Mouse (Mus musculus) small intestine, adult 2 months (tissue): ENCODE measurements around the gene Tox2. TPM values are rescaled to one million over a fixed set of nuclear protein-coding genes. Genes with fewer than 3 reads are reported as not detected.

Experiments used
- H3K27ac ChIP-seq: fragments of 200-500 bp; 2 replicates; pipeline ENCODE4 v1.5.1; 2012; ENCODE audit warnings: low read depth, low read length, control low read depth, inconsistent platforms; ENCODE audit not compliant: insufficient read depth
- H3K27me3 ChIP-seq: fragments of 200-500 bp; 2 replicates; pipeline ENCODE4 v1.6.1; 2012; ENCODE audit warnings: mild to moderate bottlenecking, moderate library complexity, low read length, inconsistent platforms; ENCODE audit not compliant: control insufficient read depth, insufficient read depth
- H3K36me3 ChIP-seq: fragments of 200-500 bp; 2 replicates; pipeline ENCODE4 v1.6.1; 2012; ENCODE audit warnings: mild to moderate bottlenecking, low read length, control low read depth, inconsistent platforms; ENCODE audit not compliant: control insufficient read depth, insufficient read depth
- H3K4me1 ChIP-seq: fragments of 200-500 bp; 2 replicates; pipeline ENCODE4 v1.6.1; 2012; ENCODE audit warnings: low read length, inconsistent platforms, mixed read lengths; ENCODE audit not compliant: control insufficient read depth, insufficient read depth, insufficient read length
- H3K4me3 ChIP-seq: fragments of 200-500 bp; 2 replicates; pipeline ENCODE4 v1.5.1; 2012; ENCODE audit warnings: low read depth, mild to moderate bottlenecking, control low read depth, inconsistent platforms, low read length, moderate library complexity
- CTCF ChIP-seq: fragments of 200-500 bp; IDR thresholded peaks from 2 replicates; pipeline ENCODE4 v1.5.1; 2012; ENCODE audit warnings: low read depth, mild to moderate bottlenecking, control low read depth, inconsistent platforms, low read length, moderate library complexity, mixed read lengths; ENCODE audit not compliant: insufficient replicate concordance, insufficient read length; ENCODE audit errors: extremely low read depth
- POLR2A ChIP-seq: fragments of 200-500 bp; IDR thresholded peaks from 2 replicates; pipeline ENCODE4 v1.6.1; 2012; ENCODE audit warnings: low read depth, mild to moderate bottlenecking, control low read depth, inconsistent platforms, low read length, moderate library complexity
- WGBS: fragments of 180-500 bp; shearing (Covaris S2); methylation state at CpG from one replicate; pipeline ENCODE4 v1.1.7; 2018; 5-methylcytosine and 5-hydroxymethylcytosine counted together
- polyA plus RNA-seq: library from polyadenylated mRNA; depleted of rRNA; stranded (reverse); fragments of >200 nt; gene quantifications from 2 replicates; pipeline ENCODE4 v1.2.3, GENCODE M21; 2012

The Tox2 gene
- polyA plus RNA-seq, 1 experiment: 15.1 TPM

DNA sequence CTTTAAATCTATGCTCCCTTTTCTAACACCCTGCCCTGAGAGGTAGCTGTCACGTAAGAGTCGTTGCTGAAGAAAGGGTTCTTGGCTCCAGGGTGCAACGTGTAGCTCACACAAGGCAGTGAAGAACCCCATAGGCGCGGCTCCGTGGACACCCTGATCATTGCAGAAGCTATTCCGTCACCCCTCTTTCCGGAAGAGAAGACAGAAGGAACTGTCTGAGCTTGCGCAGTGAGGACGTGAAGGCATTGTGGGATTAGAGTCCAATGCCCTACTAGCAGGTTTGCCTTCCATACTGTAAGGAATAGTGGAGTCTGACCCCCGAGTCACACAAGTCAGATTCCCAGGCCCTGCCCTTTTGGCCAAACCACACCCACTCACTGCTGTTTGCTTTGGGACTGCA, 143.6 kb downstream of the Tox2 start:
- no peak overlapping the region for H3K4me3 ChIP-seq
- H3K27ac ChIP-seq: no peak overlapping the region
- WGBS: 64% methylated on average over 11 of the region's 11 CpGs
- no peaks in the 10 kb centered on the region for H3K4me1 ChIP-seq
- TF ChIP-seq CTCF (no peak), POLR2A (no peak)
- no peaks in the 10 kb centered on the region for H3K27me3 ChIP-seq
- H3K36me3 ChIP-seq: no peaks in the 10 kb centered on the region

DNA sequence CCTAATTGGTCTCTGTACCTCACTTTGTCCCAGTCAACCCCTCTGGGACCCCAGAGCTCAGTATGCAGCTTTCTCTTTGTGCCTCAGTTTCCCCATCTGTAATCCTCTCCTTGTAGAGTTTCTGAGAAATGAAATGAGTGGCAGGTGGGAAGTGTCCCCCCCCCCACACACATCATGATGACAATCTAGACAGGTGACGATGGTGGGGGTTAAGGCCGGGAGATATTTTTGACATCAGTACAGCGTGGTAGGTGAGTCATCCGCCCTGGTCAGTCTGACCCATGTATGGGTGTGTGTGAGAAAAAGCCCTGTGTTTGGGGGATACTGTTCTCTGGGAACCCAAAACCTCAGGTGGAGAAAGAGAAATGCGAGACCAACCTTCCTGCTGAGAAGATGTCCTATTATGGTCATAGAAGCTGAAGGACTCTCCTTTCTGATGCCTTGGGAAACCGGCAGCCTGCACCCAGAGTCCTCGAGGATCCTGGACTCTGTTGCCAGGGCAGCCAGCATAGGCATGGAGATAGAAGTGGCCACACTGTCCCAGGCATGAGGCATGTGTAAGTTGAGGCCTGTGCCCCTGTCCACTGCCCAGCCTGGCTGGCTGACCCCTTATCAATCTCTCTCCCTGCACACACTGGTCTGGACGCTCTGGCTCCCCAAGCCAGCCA, 144.7 kb downstream of the Tox2 start:
- Histone ChIP-seq H3K36me3 (no peaks in the 10 kb centered on the region), H3K27me3 (no peaks in the 10 kb centered on the region), H3K4me3 (no peak overlapping the region), H3K27ac (no peak overlapping the region), H3K4me1 (no peaks in the 10 kb centered on the region)
- TF ChIP-seq POLR2A (no peak), CTCF (no peak)
- 73% methylated on average over 8 of the region's 8 CpGs for WGBS

DNA sequence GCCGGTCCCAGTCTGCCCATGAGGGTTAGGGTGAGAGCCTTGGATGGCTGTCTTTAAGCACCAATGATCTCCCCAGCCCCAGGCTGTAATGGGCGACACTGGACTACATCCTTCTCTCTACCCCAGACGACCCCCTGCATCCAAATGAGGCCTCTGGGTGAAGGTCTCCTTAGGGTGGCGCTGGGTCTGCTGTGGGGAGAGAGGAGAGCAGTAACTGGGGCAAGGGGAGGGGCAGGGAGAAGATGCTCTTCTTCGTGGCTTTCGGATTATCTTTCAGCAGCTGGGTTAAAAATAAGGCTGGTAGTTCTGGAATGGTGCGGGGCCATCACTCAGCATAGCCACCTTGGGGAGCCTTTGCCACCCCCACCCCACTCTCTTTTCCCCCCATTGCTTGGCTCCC, 145.8 kb downstream of the Tox2 start:
- TF ChIP-seq POLR2A (no peak), CTCF (no peak)
- H3K4me3 ChIP-seq: no peak overlapping the region
- H3K27me3 ChIP-seq: no peaks in the 10 kb centered on the region
- peak overlapping the region; percentile 27; the same call in 1 of the 2 replicates for H3K27ac ChIP-seq
- H3K4me1 ChIP-seq: no peaks in the 10 kb centered on the region
- H3K36me3 ChIP-seq: no peaks in the 10 kb centered on the region
- WGBS: 69% methylated on average over 7 of the region's 7 CpGs

DNA sequence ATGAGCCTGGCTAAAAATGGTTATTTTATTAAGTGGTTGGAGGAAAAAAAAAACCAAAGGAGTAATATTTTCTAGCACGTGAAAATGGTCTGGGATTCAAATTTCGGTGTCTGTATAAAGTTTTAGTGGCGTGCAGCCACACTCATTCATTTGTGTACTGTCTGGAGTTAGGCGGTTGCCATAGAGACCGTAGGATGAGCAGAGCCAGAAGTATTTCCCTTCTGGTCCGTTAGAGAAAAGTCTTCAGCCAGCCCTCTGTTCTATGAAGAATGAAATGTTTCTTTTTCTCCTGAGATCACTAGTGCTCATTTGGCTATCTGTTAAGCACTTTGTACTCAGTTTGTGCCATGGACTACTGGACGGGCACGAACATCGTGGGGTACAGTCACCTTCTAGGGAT, 146.5 kb downstream of the Tox2 start:
- no peak for TF ChIP-seq POLR2A
- TF ChIP-seq CTCF: no peak
- no peaks in the 10 kb centered on the region for H3K36me3 ChIP-seq
- no peak overlapping the region for H3K4me3 ChIP-seq
- no peaks in the 10 kb centered on the region for H3K27me3 ChIP-seq
- no peaks in the 10 kb centered on the region for H3K4me1 ChIP-seq
- WGBS: 59% methylated on average over 9 of the region's 9 CpGs
- no peak overlapping the region for H3K27ac ChIP-seq

DNA sequence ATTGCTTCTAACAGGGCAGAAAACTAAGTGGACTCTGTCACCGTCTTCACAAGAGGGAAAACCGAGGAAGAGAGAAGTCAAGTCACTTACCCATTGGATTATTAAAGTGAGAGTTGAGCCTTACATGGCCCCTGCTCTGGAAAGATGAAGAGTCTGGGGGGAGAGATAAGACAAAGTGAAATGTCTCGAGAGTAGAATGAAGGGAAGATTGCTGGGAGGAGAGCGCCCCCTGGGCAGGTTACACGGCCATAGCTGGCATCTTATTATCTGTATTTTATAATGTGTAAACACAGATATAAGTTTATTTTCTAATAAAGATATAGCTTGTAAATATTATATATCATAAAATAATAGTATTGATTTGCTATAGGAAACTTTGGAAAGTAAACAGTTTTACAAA, 147.5 kb downstream of the Tox2 start:
- TF ChIP-seq POLR2A (no peak), CTCF (peak; percentile 39; the same call in 1 of the 2 replicates)
- Histone ChIP-seq H3K4me3 (no peak overlapping the region), H3K27ac (no peak overlapping the region), H3K36me3 (no peaks in the 10 kb centered on the region), H3K4me1 (no peaks in the 10 kb centered on the region), H3K27me3 (no peaks in the 10 kb centered on the region)
- 30% methylated on average over 5 of the region's 5 CpGs for WGBS

DNA sequence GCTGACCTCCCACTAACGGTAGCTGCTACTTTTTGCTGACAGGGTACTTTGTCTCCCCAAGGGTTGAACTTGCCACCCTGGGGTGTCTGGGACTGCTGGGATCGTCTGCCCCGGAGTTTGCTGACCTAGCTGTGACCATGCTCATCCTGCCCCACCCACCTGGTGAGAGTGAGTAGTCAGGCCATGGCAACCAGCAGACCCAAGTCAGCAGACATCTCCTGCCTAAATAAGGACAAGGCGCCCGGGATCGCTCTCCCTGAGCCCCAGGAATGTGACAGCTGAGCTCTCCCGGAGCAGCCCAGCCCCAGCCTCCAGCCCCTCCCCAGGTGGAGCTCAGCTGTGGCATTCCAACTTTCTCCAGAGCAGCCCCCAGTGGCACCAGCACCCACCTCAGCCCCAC, 150.8 kb downstream of the Tox2 start:
- Histone ChIP-seq H3K4me1 (no peaks in the 10 kb centered on the region), H3K27me3 (no peaks in the 10 kb centered on the region), H3K4me3 (no peak overlapping the region), H3K36me3 (no peaks in the 10 kb centered on the region), H3K27ac (no peak overlapping the region)
- TF ChIP-seq CTCF (no peak), POLR2A (no peak)
- WGBS: 27% methylated on average over 7 of the region's 7 CpGs

DNA sequence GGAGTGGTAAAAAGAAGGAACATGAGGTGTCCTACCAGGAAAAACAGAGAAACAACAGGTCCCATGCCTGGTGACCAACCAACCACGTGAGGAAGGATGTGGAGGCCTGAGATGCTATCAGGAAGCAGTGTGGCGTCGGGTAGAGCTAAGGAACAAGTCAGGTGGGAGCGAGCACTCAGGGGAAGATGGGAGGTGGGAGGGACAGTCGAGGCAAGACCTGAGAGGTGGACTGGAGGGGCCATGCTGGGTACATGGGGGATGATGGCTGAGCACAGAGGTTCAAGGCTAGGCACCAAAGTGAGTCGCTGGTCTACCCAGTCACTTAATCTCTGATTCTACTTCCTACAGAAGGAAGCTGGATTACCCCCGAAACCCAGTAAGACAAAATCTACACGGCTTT, 152.7 kb downstream of the Tox2 start:
- no peaks in the 10 kb centered on the region for H3K4me1 ChIP-seq
- H3K36me3 ChIP-seq: no peaks in the 10 kb centered on the region
- no peak overlapping the region for H3K27ac ChIP-seq
- TF ChIP-seq POLR2A (no peak), CTCF (no peak)
- WGBS: 69% methylated on average over 8 of the region's 8 CpGs
- H3K4me3 ChIP-seq: no peak overlapping the region
- H3K27me3 ChIP-seq: no peaks in the 10 kb centered on the region
